Mouse (Mus musculus) testis, adult 2 months (tissue): ENCODE measurements around the gene Folh1. TPM values are rescaled to one million over a fixed set of nuclear protein-coding genes. Genes with fewer than 3 reads are reported as not detected.
"Not testable (repeated sequence)": the region's sequence is repeated elsewhere in the genome, so short reads cannot be mapped to it uniquely, and the experiment has no call there.

ENCODE experiments used
- H3K27ac ChIP-seq: fragments of 200-500 bp; 2 replicates; pipeline ENCODE4 v1.5.1; 2012; ENCODE audit warnings: low read depth, low read length; ENCODE audit not compliant: control insufficient read depth, insufficient read depth
- H3K27me3 ChIP-seq: fragments of 200-500 bp; 2 replicates; pipeline ENCODE4 v1.6.1; 2012; ENCODE audit warnings: mild to moderate bottlenecking, low read length, moderate library complexity; ENCODE audit not compliant: control insufficient read depth, insufficient read depth
- H3K36me3 ChIP-seq: fragments of 200-500 bp; 2 replicates; pipeline ENCODE4 v1.6.1; 2012; ENCODE audit warnings: mild to moderate bottlenecking, low read length; ENCODE audit not compliant: control insufficient read depth, insufficient read depth
- H3K4me1 ChIP-seq: fragments of 200-500 bp; 2 replicates; pipeline ENCODE4 v1.6.1; 2012; ENCODE audit warnings: low read length; ENCODE audit not compliant: control insufficient read depth, insufficient read depth
- H3K4me3 ChIP-seq: fragments of 200-500 bp; 2 replicates; pipeline ENCODE4 v1.5.1; 2012; ENCODE audit warnings: low read depth, mild to moderate bottlenecking, low read length, moderate library complexity, mixed read lengths; ENCODE audit not compliant: control insufficient read depth
- CTCF ChIP-seq: fragments of 200-500 bp; IDR thresholded peaks from 2 replicates; pipeline ENCODE4 v1.5.1; 2012; ENCODE audit warnings: low read depth, mild to moderate bottlenecking, inconsistent platforms, low read length, moderate library complexity; ENCODE audit not compliant: control insufficient read depth, insufficient read depth, insufficient replicate concordance
- POLR2A ChIP-seq: fragments of 200-500 bp; IDR thresholded peaks from 2 replicates; pipeline ENCODE4 v1.6.1; 2012; ENCODE audit warnings: low read depth, mild to moderate bottlenecking, inconsistent platforms, low read length, moderate library complexity; ENCODE audit not compliant: control insufficient read depth
- polyA plus RNA-seq: library from polyadenylated mRNA; depleted of rRNA; stranded (reverse); fragments of >200 nt; gene quantifications from 2 replicates; pipeline ENCODE4 v1.2.3, GENCODE M21; 2012; rRNA removed

Gene Folh1
- polyA plus RNA-seq = 2.6 and 3.2 TPM in 2 replicates

DNA sequence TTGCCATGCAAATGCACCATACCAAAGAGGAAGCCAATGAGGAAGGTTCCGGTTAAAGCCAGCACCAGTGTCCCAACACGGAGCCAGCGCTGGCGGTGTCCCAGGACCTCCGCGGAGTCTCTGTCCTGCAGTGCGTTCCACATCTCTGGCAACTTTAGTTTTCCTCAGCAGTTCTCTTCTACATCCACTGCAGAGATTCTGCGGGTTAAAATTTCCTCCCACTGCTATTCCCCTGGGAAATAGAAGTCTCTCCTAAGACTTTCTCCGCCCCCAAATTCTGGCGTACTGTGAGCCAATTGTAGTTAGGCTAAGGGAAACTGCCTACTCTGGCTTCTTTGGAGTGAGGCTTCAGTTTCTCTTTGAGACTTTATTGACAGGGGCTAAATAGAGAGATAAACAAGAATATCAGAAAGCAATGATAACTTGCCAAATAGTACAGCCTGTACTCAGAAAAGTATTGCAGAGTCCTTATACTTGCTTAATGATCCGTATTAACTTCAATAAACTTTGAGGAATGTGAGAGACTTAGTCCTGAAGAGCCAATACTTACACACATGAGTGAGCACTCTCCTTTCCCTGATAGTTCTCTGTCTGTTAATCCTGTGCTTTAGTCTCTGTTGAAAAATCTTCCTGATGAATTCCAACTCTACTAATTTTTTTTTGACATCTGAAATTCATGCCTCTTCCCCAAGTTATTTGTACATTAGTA lies at the start of gene Folh1:
Gene Folh1 (minus strand): TSS at position 327 of the 709 bp plus-strand sequence.
- Histone ChIP-seq H3K36me3 (no peaks in the 10 kb centered on the region), H3K27ac (no peak within 1 kb of the TSS), H3K27me3 (no peaks in the 10 kb centered on the region), H3K4me3 (peak within 1 kb of the TSS; percentile 67), H3K4me1 (peaks cover 4% of the 10 kb centered on the region)
- TF ChIP-seq CTCF (no peak), POLR2A (no peak)

DNA sequence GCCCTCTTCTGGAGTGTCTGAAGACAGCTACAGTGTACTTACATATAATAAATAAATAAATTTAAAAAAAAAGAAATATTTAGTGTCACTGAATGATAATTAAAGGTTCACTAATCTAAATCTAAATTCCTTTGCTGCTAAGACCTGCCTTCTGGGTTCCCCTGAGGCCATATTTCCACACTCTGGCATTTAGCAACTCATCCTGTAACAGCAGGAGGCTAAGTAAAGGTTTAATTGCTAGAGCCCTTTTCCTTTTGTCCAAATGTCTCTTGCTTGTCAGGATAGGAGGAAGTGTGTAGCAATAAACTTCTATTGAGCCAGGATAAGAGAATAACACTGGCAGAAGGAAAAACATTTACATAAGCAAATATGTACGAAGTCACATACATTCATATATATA lies 40.7 kb upstream of the Folh1 start:
- Histone ChIP-seq H3K4me3 (no peak overlapping the region), H3K27ac (no peak overlapping the region), H3K4me1 (no peaks in the 10 kb centered on the region), H3K36me3 (no peaks in the 10 kb centered on the region), H3K27me3 (no peaks in the 10 kb centered on the region)
- TF ChIP-seq POLR2A (no peak), CTCF (no peak)

DNA sequence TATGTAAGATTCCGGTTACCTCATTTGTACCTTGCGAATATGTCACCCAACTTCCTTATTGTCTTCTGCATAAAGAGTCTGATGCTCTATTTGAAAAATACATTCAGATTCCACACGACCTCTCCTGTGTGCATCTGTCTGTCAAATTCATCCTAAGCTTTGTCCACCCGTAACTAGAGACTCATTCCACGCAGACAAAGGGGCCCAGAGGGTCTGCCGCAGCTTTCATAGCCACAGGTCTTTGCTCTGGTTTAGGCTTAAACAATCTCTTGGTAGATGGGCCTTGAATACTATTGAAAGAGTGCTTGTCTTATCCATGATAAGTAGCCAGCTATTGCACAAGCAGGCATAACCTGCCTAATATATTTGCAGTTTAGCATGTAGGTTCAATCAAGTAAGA lies 40.0 kb upstream of the Folh1 start:
- not testable (repeated sequence) for H3K4me1 ChIP-seq, H3K27ac ChIP-seq, H3K4me3 ChIP-seq, H3K27me3 ChIP-seq, H3K36me3 ChIP-seq

DNA sequence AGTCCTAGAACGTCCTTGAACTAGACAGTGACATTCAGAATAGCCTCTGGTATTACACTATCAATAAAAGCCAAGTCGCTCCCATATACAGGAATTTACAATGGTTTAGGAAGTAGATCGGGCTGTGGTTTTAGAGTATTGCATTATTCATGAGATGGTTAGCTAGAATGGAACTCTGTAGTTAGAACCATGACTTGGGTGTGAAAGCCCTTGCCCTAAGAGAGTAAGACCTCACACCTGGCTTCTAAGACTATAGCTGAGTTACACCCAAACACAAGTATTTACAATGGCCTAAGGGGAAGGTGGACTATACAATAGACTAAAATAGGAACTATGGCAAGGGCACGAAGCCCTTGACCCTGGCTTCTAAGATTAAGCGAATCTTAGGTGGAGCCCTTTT lies 39.5 kb upstream of the Folh1 start:
- not testable (repeated sequence) for H3K27ac ChIP-seq, H3K4me1 ChIP-seq, H3K4me3 ChIP-seq, H3K27me3 ChIP-seq, H3K36me3 ChIP-seq

DNA sequence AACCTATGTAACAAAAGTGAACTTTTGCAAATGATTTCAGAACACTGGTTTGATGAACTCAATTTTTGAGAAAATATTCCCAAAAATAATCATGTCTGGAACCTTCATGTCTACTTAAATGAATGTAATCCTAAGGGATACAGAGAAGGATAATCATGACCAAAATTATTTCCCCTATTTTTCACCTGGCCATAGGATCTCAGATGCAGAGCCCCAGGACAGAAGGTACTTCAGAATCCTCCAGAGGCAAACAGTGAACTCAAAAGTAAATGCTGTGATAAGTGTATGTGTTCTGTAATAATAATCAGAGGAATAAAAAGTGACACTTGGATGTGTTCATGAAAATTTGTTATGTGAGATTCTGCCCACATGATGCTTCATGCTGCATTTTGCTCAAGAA lies 19.0 kb upstream of the Folh1 start, which contains the start of gene Vmn2r77:
Gene Vmn2r77 (plus strand): TSS at position 301 of the 400 bp plus-strand sequence.
- TF ChIP-seq POLR2A = no peak
- no peak for TF ChIP-seq CTCF
- no peak within 1 kb of the TSS for H3K27ac ChIP-seq
- H3K4me3 ChIP-seq = no peak within 1 kb of the TSS
- no peaks in the 10 kb centered on the region for H3K27me3 ChIP-seq
- H3K36me3 ChIP-seq = no peaks in the 10 kb centered on the region
- no peaks in the 10 kb centered on the region for H3K4me1 ChIP-seq

DNA sequence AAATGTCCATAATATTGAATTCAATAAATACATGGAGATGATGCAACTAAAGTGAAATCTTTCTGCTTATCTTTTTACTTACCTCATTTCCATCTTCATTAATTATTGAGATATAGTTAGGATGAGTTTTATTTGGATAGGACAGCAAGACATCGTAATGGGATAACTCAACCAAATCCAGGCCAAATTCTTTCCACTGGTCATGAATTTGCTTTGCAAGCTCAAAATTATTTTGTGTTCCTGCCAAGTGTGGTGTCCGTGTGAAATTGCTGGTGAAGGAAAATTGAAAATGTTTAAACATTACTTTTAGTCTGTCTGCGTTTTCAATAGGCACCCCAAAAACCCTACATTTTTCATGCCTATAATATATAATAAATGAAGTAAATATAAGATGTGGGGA lies 4.1 kb downstream of the Folh1 start:
- TF ChIP-seq CTCF = no peak
- TF ChIP-seq POLR2A = no peak
- H3K4me3 ChIP-seq = no peak overlapping the region
- no peaks in the 10 kb centered on the region for H3K36me3 ChIP-seq
- peaks cover 4% of the 10 kb centered on the region for H3K4me1 ChIP-seq
- no peak overlapping the region for H3K27ac ChIP-seq
- H3K27me3 ChIP-seq = no peaks in the 10 kb centered on the region

DNA sequence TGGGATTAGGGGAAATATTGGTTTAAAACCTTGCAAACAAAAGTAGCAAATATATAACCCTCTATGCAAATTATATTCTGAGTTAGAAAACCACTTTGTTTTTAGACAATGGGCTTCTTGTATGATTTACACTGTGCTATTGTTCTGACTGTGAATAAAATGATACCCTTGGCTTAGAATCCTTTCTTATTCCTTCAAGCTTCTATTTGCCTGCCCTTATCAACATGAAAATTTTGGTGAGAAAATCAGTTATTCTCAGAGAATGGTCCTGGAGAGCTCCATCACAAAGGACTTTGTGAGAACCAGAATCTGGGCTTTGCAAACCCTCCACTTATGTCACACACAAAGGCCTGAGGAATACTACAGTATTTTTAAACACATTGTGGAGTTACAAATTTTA lies 11.1 kb downstream of the Folh1 start:
- Histone ChIP-seq H3K27ac (no peak overlapping the region), H3K36me3 (no peaks in the 10 kb centered on the region), H3K4me3 (no peak overlapping the region), H3K4me1 (no peaks in the 10 kb centered on the region), H3K27me3 (no peaks in the 10 kb centered on the region)
- TF ChIP-seq CTCF = no peak
- TF ChIP-seq POLR2A = no peak

DNA sequence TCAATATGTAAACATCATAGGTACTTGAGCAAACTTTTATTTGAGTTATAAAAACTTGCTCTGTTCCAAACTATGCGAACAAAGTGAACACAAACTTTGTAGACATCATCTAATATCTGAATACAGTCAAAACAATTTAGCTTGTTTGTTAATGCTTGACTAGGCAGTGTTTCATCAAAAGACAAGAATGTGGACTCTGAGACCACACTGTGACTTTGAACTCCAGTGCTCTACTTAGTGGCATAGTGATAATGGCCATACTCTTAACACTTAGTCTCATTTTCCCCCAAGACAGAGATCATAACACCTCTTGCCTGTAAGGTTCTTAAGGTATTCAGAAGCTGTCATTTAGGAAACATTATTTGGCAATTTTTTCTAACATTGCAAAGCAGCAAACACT lies 15.0 kb downstream of the Folh1 start:
- no peaks in the 10 kb centered on the region for H3K27me3 ChIP-seq
- no peaks in the 10 kb centered on the region for H3K36me3 ChIP-seq
- no peak for TF ChIP-seq POLR2A
- TF ChIP-seq CTCF = no peak
- no peaks in the 10 kb centered on the region for H3K4me1 ChIP-seq
- no peak overlapping the region for H3K4me3 ChIP-seq
- H3K27ac ChIP-seq = no peak overlapping the region
